Mouse (Mus musculus) heart, postnatal 0 days (tissue): ENCODE measurements around the gene Tmem8. TPM values are rescaled to one million over a fixed set of nuclear protein-coding genes. Genes with fewer than 3 reads are reported as not detected.

Source experiments
- ATAC-seq: fragments of 200-750 bp; cut with Nextera tagmentation; 2 replicates; pipeline ENCODE4 v1.8.0; 2017; ENCODE audit warnings: low read depth, moderate number of reproducible peaks, moderate library complexity; ENCODE audit not compliant: insufficient read depth
- DNase-seq: peaks from one replicate; pipeline ENCODE4 v3.0.0-alpha.2; 2016; ENCODE audit warnings: low spot score
- H3K27ac ChIP-seq: fragments of 300-500 bp; sonication (generic); 2 replicates; pipeline ENCODE4 v1.5.1; 2014; ENCODE audit warnings: low read depth, mild to moderate bottlenecking
- H3K27me3 ChIP-seq: fragments of 300-500 bp; sonication (generic); 2 replicates; pipeline ENCODE4 v1.6.1; 2014; ENCODE audit warnings: low read length, mixed read lengths; ENCODE audit not compliant: control insufficient read depth, insufficient read depth
- H3K36me3 ChIP-seq: fragments of 300-500 bp; sonication (generic); replicated peaks from 2 replicates; pipeline ENCODE4 v1.6.1; 2014; ENCODE audit warnings: low read length, mixed read lengths; ENCODE audit not compliant: control insufficient read depth, insufficient read depth
- H3K4me1 ChIP-seq: fragments of 300-500 bp; sonication (generic); 2 replicates; pipeline ENCODE4 v1.6.1; 2014; ENCODE audit warnings: antibody characterized with exemption; ENCODE audit not compliant: control insufficient read depth, insufficient read depth
- H3K4me2 ChIP-seq: fragments of 300-500 bp; sonication (generic); 2 replicates; pipeline ENCODE4 v1.6.1; 2014; ENCODE audit warnings: low read depth, mild to moderate bottlenecking, low read length, moderate library complexity
- H3K4me3 ChIP-seq: fragments of 300-500 bp; sonication (generic); 2 replicates; pipeline ENCODE4 v1.5.1; 2014; ENCODE audit warnings: low read depth, low read length
- H3K9ac ChIP-seq: fragments of 300-500 bp; sonication (generic); replicated peaks from 2 replicates; pipeline ENCODE4 v1.6.1; 2014; ENCODE audit warnings: low read depth, low read length, mixed read lengths
- H3K9me3 ChIP-seq: fragments of 300-500 bp; sonication (generic); replicated peaks from 2 replicates; pipeline ENCODE4 v1.6.1; 2016; ENCODE audit warnings: low read length; ENCODE audit not compliant: control insufficient read depth
- CTCF ChIP-seq: IDR thresholded peaks from 2 replicates; pipeline ENCODE4 v1.5.1; 2016; ENCODE audit warnings: antibody characterized with exemption, control low read depth, low read depth
- EP300 ChIP-seq: IDR thresholded peaks from 2 replicates; pipeline ENCODE4 v1.6.1; 2016; ENCODE audit warnings: antibody characterized with exemption, low read depth
- WGBS: fragments of 180-500 bp; shearing (Covaris S2); extraction: QIAGEN DNeasy Blood & Tissue Kit; methylation state at CpG from one replicate; pipeline ENCODE4 v1.1.7; 2014; 5-methylcytosine and 5-hydroxymethylcytosine counted together
- polyA plus RNA-seq: library from polyadenylated mRNA; unstranded; fragments of >200 nt; fragmentation: Nextera tagmentation; extraction: Ambion mirVana; gene quantifications from 2 replicates; pipeline ENCODE4 v1.2.1, GENCODE M21; 2015
- total RNA-seq: library from RNA; depleted of rRNA; stranded (reverse); fragments of >200 nt; gene quantifications from 2 replicates; pipeline ENCODE4 v1.2.3, GENCODE M21; 2014; ENCODE audit warnings: low replicate concordance

The Tmem8 gene
- total and polyA plus RNA-seq, 2 experiments from 2014 or later, result 0.51 to 2.1 TPM

- ATAC-seq, result peak; percentile 90
- TF ChIP-seq EP300 (no peak), CTCF (no peak)
- WGBS, result under 1% methylated on average over 92 of the region's 94 CpGs
- Histone ChIP-seq H3K4me3 (peak within 1 kb of the TSS; percentile 81), H3K9ac (peak within 1 kb of the TSS; percentile 34), H3K9me3 (no peaks in the 10 kb centered on the region), H3K4me2 (peak within 1 kb of the TSS; percentile 77), H3K27me3 (no peaks in the 10 kb centered on the region), H3K36me3 (no peaks in the 10 kb centered on the region), H3K4me1 (peaks cover 46% of the 10 kb centered on the region), H3K27ac (peak within 1 kb of the TSS; percentile 60)
- DNase-seq, result peak; percentile 81
Observed at GRCm38 (mm10) chr17:26068831-26069739, 44.0 kb upstream of the Tmem8 start, which contains the start of gene Rab11fip3. TSS of gene Rab11fip3 (minus strand) at chr17:26069555.

GRCm38 (mm10) chr17:26070136-26070535 lies 43.0 kb upstream of the Tmem8 start:
- TF ChIP-seq CTCF (no peak), EP300 (no peak)
- 19% methylated on average over 6 of the region's 6 CpGs for WGBS
- Histone ChIP-seq H3K4me1 (peaks cover 36% of the 10 kb centered on the region), H3K4me3 (peak overlapping the region; percentile 81), H3K9me3 (no peaks in the 10 kb centered on the region), H3K27ac (no peak overlapping the region), H3K4me2 (peak overlapping the region; percentile 77), H3K36me3 (no peaks in the 10 kb centered on the region), H3K9ac (no peak overlapping the region), H3K27me3 (no peaks in the 10 kb centered on the region)
- DNase-seq (no peak), ATAC-seq (no peak)

- TF ChIP-seq EP300 (no peak), CTCF (no peak)
- WGBS, result 50% methylated on average over 3 of the region's 3 CpGs
Observed at GRCm38 (mm10) chr17:26075246-26075645, 37.9 kb upstream of the Tmem8 start.

GRCm38 (mm10) chr17:26078851-26079250 lies 34.2 kb upstream of the Tmem8 start:
- Histone ChIP-seq H3K9me3 (no peaks in the 10 kb centered on the region), H3K36me3 (0 out of 2 replicates have a peak, but pooled peaks cover 6% of the 10 kb centered on the region), H3K4me3 (no peak overlapping the region), H3K27ac (no peak overlapping the region), H3K27me3 (no peaks in the 10 kb centered on the region), H3K9ac (no peak overlapping the region), H3K4me1 (no peaks in the 10 kb centered on the region), H3K4me2 (no peak overlapping the region)
- no peak for TF ChIP-seq EP300
- TF ChIP-seq CTCF, result no peak
- DNase-seq, result no peak
- WGBS, result 78% methylated on average over 2 of the region's 2 CpGs
- no peak for ATAC-seq

More at GRCm38 (mm10) chr17:26075246-26075645, 37.9 kb upstream of the Tmem8 start:
- DNase-seq, result no peak
- Histone ChIP-seq H3K27ac (no peak overlapping the region), H3K4me2 (no peak overlapping the region), H3K4me3 (no peak overlapping the region), H3K36me3 (no peaks in the 10 kb centered on the region), H3K4me1 (0 out of 2 replicates have a peak, but pooled peaks cover under 1% of the 10 kb centered on the region), H3K9me3 (no peaks in the 10 kb centered on the region), H3K9ac (no peak overlapping the region), H3K27me3 (no peaks in the 10 kb centered on the region)
- ATAC-seq, result no peak

- TF ChIP-seq CTCF, result no peak
- no peak for TF ChIP-seq EP300
- DNase-seq (no peak), ATAC-seq (no peak)
- Histone ChIP-seq H3K27me3 (no peaks in the 10 kb centered on the region), H3K4me3 (no peak overlapping the region), H3K9ac (no peak overlapping the region), H3K27ac (no peak overlapping the region), H3K36me3 (0 out of 2 replicates have a peak, but pooled peaks cover 6% of the 10 kb centered on the region), H3K9me3 (no peaks in the 10 kb centered on the region), H3K4me2 (no peak overlapping the region), H3K4me1 (no peaks in the 10 kb centered on the region)
- 25% methylated on average over 2 of the region's 2 CpGs for WGBS
Observed at GRCm38 (mm10) chr17:26080867-26081266, 32.2 kb upstream of the Tmem8 start.
